28 mouse cellular contexts compared by ENCODE assay signal in the genomic region with DNA sequence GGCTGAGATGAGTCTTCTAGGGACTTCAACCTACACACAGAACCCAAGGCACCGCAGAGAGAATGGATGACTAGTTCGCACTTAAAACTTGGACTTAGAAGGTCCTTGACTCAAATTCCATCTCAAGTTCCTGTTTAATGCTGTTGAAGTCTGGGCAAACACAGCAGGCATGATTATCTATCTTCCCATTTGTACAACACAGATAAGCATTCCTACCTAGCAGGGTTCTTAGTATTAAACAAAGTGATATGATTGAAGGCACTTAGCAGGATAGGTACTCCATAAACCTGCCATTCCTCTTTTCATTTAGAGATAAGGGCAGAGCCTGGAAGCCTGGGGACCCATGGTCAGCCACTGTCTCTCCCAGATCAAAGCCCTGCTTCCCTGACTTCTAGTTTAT.
"Had no signal": no experiment of that assay in that cellular context is flagged by ENCODE, and none has a peak within 500 bp of the region (broad histone marks: within the 10 kb centered on the region; RNA-seq: fewer than 3 reads in every experiment).

No protein-coding gene starts in this region.

- H3K4me2 ChIP-seq: embryonic facial prominence, embryonic 12.5 days; embryonic facial prominence, embryonic 13.5 days; embryonic facial prominence, embryonic 15.5 days; forebrain, embryonic 12.5 days; forebrain, embryonic 13.5 days; forebrain, embryonic 15.5 days had no signal

- H3K9ac ChIP-seq: embryonic facial prominence, embryonic 12.5 days; embryonic facial prominence, embryonic 13.5 days; embryonic facial prominence, embryonic 15.5 days; forebrain, embryonic 12.5 days; forebrain, embryonic 13.5 days; forebrain, embryonic 15.5 days; forebrain, postnatal 0 days had no signal

- H3K27ac ChIP-seq: embryonic facial prominence, embryonic 10.5 days; embryonic facial prominence, embryonic 12.5 days; embryonic facial prominence, embryonic 13.5 days; embryonic facial prominence, embryonic 15.5 days; forebrain, embryonic 10.5 days; forebrain, embryonic 12.5 days; forebrain, embryonic 13.5 days; forebrain, embryonic 15.5 days; gastrocnemius, adult 2 months had no signal

- DNase-seq: cerebellum, adult 2 months; cerebellum, adult 8-10 months; cerebellum, adult 9-10 months; cerebellum, adult 9-11 months; cerebellum, postnatal 10 days; cerebellum, postnatal 14 days; cerebellum, postnatal 25 days; cerebellum, postnatal 36 days; embryo, embryonic 11 days; forebrain, postnatal 0 days; gastrocnemius, adult 2 months; gastrocnemius, postnatal 10 days; gastrocnemius, postnatal 14 days; gastrocnemius, postnatal 25 days; gastrocnemius, postnatal 36 days; heart, adult 11 months; heart, adult 18-20 months had no signal

- H3K4me1 ChIP-seq: forebrain, embryonic 15.5 days had no signal

- ATAC-seq: forebrain, embryonic 13.5 days; forebrain, embryonic 14.5 days; forebrain, embryonic 15.5 days; forebrain, embryonic 16.5 days; forebrain, postnatal 0 days had no signal

- H3K36me3 ChIP-seq: embryonic facial prominence, embryonic 10.5 days; embryonic facial prominence, embryonic 12.5 days; embryonic facial prominence, embryonic 13.5 days; embryonic facial prominence, embryonic 15.5 days; forebrain, embryonic 10.5 days; forebrain, embryonic 12.5 days; forebrain, embryonic 15.5 days had no signal

- H3K4me3 ChIP-seq: embryonic facial prominence, embryonic 10.5 days; embryonic facial prominence, embryonic 12.5 days; embryonic facial prominence, embryonic 13.5 days; embryonic facial prominence, embryonic 15.5 days; erythroblast, embryonic 14.5 days; forebrain, embryonic 10.5 days; forebrain, embryonic 12.5 days; forebrain, embryonic 13.5 days; forebrain, embryonic 15.5 days; gastrocnemius, adult 2 months had no signal

- H3K9me3 ChIP-seq: embryonic facial prominence, embryonic 10.5 days; embryonic facial prominence, embryonic 12.5 days; embryonic facial prominence, embryonic 13.5 days; embryonic facial prominence, embryonic 15.5 days; forebrain, embryonic 10.5 days; forebrain, embryonic 12.5 days; forebrain, embryonic 13.5 days; forebrain, embryonic 15.5 days had no signal

- H3K27me3 ChIP-seq: embryonic facial prominence, embryonic 12.5 days; embryonic facial prominence, embryonic 13.5 days; embryonic facial prominence, embryonic 15.5 days; forebrain, embryonic 12.5 days; forebrain, embryonic 13.5 days; forebrain, embryonic 15.5 days had no signal
